Mouse (Mus musculus) monocyte, adult 2 months (primary cell): ENCODE data around the gene Plb1.

Experiments used
- DNase-seq, 2 experiments: peaks; one replicate each; pipeline ENCODE4 v3.0.0; 2022; ENCODE audit warnings: low spot score in 2 of 2, low read depth in 1 of 2

The Plb1 gene

GRCm38 (mm10) chr5:32332591-32332990, 100.1 kb downstream of the Plb1 start:
- DNase-seq = no peak

DNA sequence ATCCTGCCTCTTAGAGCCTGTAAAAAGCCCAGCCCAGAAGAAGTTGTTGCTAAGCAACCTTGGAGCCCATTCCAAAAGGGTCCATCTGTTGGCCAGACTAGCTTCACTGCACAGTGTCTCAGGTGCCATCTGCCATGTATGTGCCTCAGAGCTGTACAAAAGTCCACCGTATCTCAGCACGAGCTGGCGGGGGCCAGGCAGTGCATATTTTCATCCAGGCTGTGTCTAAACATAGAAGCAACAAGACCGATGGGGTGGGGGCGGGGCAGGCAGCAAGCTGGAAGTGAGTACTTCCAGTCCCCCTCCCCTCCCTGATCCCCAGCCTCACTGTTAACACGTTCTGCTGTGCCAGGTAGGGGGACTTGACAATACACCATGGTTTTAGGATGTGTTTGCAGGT, 102.7 kb downstream of the Plb1 start:
- DNase-seq = no peak

- no peak for DNase-seq
Measured at GRCm38 (mm10) chr5:32336092-32336491, 103.6 kb downstream of the Plb1 start.

- no peak for DNase-seq
Measured at GRCm38 (mm10) chr5:32337336-32337735, 104.8 kb downstream of the Plb1 start.

DNA sequence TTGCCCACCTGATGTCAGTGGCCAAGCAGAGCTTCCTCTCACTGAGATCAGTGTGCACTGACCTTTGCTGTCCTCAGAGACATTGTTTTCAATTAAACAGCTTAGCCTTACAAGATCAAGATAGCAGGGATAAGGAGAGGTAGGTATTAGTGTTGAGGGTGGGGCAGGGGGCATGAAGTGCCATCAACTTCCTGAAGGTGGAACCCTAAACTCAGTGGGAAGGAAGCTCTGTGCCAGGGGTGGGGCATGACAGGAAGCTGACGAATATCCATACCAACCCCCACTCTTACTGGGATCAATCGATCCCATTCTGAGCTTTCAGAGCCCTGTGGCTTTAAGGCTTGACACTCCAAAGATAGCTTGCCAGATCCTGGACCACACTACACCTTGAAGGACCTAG, 105.8 kb downstream of the Plb1 start:
- no peak for DNase-seq

GRCm38 (mm10) chr5:32338766-32339165, 106.3 kb downstream of the Plb1 start:
- DNase-seq = no peak

GRCm38 (mm10) chr5:32340246-32340645, 107.7 kb downstream of the Plb1 start:
- no peak for DNase-seq

- DNase-seq = no peak
Measured at GRCm38 (mm10) chr5:32342711-32343285, 110.3 kb downstream of the Plb1 start.

- DNase-seq = no peak
Measured at GRCm38 (mm10) chr5:32346025-32346912, 113.8 kb downstream of the Plb1 start.

DNA sequence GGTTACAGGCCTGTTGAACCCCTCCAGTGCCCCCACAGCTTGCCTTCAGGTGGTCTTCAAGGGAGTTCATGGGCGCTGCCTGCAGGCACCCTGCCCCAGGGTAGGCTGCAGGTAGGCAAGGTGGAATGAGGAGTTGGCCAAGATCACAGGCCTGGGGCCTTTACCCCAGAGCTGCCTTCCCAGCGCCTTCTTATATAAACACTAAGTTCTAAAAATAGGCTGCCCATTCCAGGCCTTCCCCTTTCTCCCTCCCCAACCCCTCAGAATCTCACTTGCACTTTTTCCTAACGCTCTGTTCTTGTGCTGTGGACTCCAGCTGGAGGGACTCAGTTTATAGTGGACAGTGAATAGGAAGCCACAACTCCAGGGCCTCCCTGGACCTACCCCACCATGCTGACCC, 117.2 kb downstream of the Plb1 start:
- no peak for DNase-seq

DNA sequence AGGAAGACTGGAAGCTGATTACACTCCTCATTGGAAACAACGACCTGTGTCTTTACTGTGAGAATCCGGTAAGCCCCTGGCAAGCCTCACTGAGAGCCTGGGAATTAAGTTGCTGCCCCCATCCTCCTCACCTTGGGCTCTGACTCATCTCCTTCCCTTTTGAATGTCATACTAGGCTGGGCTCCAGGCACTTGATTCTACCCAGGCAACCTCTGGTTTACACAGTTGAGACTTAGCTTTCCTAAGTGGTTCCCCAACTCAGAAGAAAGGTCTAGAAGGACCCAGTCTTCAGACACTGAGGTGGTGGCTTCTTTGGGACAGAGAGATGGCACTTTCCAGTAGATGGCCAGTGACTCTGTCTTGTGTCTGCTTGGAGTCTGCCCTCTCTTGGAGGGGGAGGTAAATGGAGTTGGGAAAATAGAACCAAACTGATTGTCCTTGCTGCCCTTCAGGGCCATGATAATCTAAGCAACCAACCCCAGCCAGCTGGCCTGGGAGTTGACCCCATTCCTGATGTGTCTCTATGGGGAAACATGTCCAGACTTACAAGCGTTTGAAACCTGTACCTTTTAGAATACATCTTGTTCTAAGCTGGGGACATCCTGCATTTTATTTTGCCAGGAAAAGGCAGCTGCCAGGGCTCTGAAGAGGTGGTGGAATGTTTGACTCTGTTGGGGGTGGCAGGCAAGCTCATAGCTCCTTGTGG, 118.2 kb downstream of the Plb1 start:
- DNase-seq = no peak

DNA sequence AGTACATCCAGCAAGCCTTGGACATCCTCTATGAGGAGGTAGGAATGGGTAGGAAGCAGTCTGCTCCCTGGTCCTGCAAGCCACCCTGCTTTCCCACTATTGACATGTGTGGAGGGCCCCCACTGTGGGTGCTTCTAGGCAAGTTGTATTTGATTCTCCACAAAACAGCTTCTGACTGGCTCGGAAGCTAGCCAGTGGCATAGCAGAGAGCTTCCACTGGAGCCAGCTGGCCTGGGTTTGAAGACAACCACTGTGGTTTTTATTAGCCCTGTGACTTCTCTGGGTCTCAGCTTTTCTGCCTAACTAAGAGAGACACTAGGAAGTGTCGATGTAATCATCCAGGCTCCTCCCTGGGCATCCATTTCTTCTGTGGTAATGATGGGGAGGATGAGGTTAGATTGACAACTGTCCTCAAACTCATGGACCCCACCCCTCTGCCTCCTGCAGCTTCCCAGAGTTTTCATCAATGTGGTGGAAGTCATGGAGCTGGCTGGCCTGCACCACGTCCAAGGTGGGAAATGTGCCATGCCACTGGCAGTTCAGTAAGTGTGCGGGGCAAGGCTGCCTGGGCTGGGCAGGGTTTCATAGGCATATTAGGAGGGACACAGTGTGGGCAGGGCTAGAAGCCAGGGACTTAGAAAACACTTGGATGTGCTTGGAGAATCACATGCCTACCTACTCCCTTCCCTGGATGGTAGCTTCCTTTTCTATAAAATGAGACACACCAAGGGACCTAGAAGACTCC, 119.4 kb downstream of the Plb1 start:
- no peak for DNase-seq

- DNase-seq = no peak
Measured at GRCm38 (mm10) chr5:32352845-32353244, 120.3 kb downstream of the Plb1 start.

- DNase-seq = no peak
Measured at GRCm38 (mm10) chr5:32353280-32353679, 120.8 kb downstream of the Plb1 start.

DNA sequence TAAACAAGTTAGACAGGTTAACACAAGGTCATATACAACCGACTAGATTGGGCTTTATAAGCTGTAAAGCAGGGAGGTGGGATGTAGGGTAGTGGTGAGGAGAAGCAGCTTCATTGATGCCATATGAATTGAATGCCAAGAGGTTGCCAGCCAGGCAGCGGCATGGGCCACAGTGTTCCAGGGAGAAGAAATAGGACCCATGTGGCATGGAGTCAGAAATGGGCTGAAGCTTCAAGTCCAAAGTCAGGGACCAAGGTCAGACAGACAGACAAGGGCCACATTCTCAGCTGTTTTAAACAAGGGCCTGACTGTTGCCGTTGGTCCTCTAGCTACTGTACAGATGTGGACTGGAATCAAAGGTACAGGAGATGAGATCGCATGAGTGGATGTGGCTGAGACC, 128.0 kb downstream of the Plb1 start:
- DNase-seq = no peak

DNA sequence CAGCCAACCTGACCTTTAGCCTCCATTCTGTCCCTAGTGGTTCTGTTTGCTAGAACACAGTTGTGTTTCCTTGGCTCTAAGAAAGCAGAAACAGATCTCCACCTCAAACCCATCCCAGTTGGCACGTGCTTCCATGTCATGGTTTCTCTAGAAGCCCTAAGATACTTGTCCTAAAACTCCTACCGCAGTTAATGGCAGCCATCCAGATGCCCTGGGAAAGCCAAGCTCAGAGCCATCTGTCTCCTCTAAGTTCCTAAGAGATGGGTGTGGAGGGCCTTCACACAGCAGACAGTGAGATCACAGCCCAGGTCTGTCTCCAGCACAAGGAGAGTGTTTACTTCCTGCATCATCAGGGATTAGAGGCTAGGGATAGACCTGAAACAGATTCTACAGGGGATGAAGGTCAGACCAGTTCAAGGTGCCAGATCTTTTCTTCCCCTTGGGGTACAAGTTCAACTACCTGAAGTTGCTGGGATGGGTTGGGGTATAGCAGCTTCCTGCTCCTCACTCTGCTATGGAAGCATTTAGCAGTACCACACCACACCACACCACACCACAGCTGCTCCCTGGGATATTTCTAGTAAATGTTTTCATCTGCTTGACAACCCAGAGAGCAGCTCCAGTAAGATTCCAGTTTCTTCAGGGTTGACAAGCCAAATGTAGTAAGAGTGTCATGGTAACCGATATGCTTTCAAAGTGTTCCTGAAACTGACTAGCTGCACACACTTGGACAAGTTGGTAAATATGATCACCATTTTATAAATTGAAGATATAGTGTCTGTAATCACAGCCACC, 129.1 kb downstream of the Plb1 start:
- DNase-seq = no peak

DNA sequence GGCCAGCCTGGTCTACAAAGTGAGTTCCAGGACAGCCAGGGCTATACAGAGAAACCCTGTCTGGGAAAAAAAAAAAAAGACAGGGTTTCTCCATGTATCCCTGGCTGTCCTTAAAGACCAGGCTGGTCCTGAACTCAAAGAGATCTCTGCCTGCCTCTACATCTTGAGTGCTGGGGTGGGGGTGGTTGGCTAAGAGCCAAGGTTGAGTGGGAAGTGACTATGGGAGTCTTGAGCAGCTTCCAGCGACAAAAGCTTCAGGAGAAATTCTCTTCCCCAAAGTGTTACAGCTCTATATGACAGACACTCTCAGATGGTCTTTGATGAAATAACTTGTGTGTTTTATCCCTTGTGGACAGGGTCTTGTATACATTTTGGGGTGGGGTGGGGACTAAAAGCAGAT, 136.9 kb downstream of the Plb1 start:
- DNase-seq = no peak

GRCm38 (mm10) chr5:32371239-32371638, 138.7 kb downstream of the Plb1 start:
- no peak for DNase-seq

DNA sequence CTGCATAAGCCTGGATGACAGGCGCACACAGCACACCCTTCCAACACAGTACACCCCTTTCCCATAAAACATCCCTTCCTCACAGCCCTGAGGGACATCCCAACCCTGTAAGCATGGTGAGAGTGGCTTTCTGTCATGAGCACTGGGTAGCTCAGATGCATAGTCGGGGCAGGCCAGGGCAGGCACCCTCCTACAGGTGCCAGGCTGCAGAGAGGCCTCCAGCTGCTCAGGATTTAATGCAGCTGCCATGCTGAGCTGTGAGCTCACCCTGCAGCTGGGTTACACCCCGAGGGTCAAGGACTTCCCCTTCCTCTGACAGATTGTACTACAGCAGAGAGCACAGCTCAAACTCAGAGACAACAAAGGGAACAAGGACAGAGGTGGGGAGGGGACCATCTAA, 146.0 kb downstream of the Plb1 start:
- DNase-seq = peak in 1 of 2 experiments; percentile 4

DNA sequence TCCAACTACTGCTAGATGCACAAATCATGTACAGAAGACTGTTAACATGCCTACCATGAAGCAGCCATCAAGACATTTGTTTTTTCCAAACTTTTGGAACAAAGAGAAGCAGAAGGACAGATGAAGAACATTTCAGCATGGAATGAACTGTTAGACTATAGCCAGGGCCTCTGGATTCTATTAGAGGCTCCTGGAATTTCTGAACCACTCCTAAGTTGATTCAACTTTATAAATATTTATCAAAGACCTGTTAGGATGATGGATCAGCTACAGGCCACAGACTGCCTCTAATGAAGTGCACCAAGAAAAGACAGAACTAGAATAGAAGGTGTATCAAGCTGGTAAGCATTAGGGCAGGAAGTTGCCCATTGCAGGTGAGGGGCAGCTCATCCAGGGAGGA, 156.1 kb downstream of the Plb1 start:
- no peak for DNase-seq

- DNase-seq = no peak
Measured at GRCm38 (mm10) chr5:32390295-32390694, 157.8 kb downstream of the Plb1 start.
